Mouse (Mus musculus): ENCODE results near the gene M6pr.

M6pr gene

GRCm38 (mm10) chr6:122308505-122309393 lies at the start of gene M6pr:
M6pr (plus strand) TSS chr6:122308720.
- DNase-seq = peak; percentile 91 to 97

GRCm38 (mm10) chr6:122262543-122262942 lies 46.0 kb upstream of the M6pr start:
- DNase-seq = no peak

- DNase-seq = no peak
These were observed 40.0 kb upstream of the M6pr start for GRCm38 (mm10) chr6:122268561-122268960.

GRCm38 (mm10) chr6:122269170-122269569 lies 39.4 kb upstream of the M6pr start:
- DNase-seq = no peak

GRCm38 (mm10) chr6:122270152-122270551 lies 38.4 kb upstream of the M6pr start:
- no peak for DNase-seq

GRCm38 (mm10) chr6:122274546-122274945 lies 34.0 kb upstream of the M6pr start:
- no peak for DNase-seq

- no peak for DNase-seq
These were observed 32.0 kb upstream of the M6pr start for GRCm38 (mm10) chr6:122276565-122276964.

- DNase-seq = no peak
These were observed 25.7 kb upstream of the M6pr start, which contains the start of gene Klrg1 for GRCm38 (mm10) chr6:122282782-122283181. Klrg1 (minus strand) TSS chr6:122282882.

GRCm38 (mm10) chr6:122283429-122283828 lies 25.1 kb upstream of the M6pr start:
- DNase-seq = no peak

- no peak for DNase-seq
These were observed 24.2 kb upstream of the M6pr start for GRCm38 (mm10) chr6:122284304-122284703.

- DNase-seq = no peak
These were observed 23.7 kb upstream of the M6pr start for GRCm38 (mm10) chr6:122284823-122285222.

GRCm38 (mm10) chr6:122288263-122288662 lies 20.3 kb upstream of the M6pr start:
- DNase-seq = no peak

GRCm38 (mm10) chr6:122289313-122289712 lies 19.2 kb upstream of the M6pr start:
- no peak for DNase-seq

- DNase-seq = no peak
These were observed 18.3 kb upstream of the M6pr start for GRCm38 (mm10) chr6:122290253-122290652.

GRCm38 (mm10) chr6:122291264-122291663 lies 17.3 kb upstream of the M6pr start:
- DNase-seq = no peak

GRCm38 (mm10) chr6:122291735-122292134 lies 16.8 kb upstream of the M6pr start:
- DNase-seq = no peak

GRCm38 (mm10) chr6:122292184-122292583 lies 16.3 kb upstream of the M6pr start:
- no peak for DNase-seq

GRCm38 (mm10) chr6:122293121-122293520 lies 15.4 kb upstream of the M6pr start:
- no peak for DNase-seq

GRCm38 (mm10) chr6:122293796-122294195 lies 14.7 kb upstream of the M6pr start:
- DNase-seq = no peak

- no peak for DNase-seq
These were observed 14.2 kb upstream of the M6pr start for GRCm38 (mm10) chr6:122294290-122294689.

- no peak for DNase-seq
These were observed 13.3 kb upstream of the M6pr start for GRCm38 (mm10) chr6:122295242-122295641.

GRCm38 (mm10) chr6:122296918-122297278 lies 11.6 kb upstream of the M6pr start:
- DNase-seq = no peak

- DNase-seq = no peak
These were observed 11.0 kb upstream of the M6pr start for GRCm38 (mm10) chr6:122297279-122298222.

GRCm38 (mm10) chr6:122298223-122298609 lies 10.3 kb upstream of the M6pr start:
- DNase-seq = no peak
